Mouse (Mus musculus) limb, embryonic 14.5 days (tissue): ENCODE results near the gene Bet1l. TPM values are rescaled to one million over a fixed set of nuclear protein-coding genes. Genes with fewer than 3 reads are reported as not detected.
A peak's percentile ranks its signal among the peaks of the same experiment; 100 is the strongest.

Experiments
- ATAC-seq: fragments of 200-750 bp; cut with Nextera tagmentation; 2 replicates; pipeline ENCODE4 v1.8.0; 2017; ENCODE audit warnings: low read depth, moderate number of reproducible peaks, moderate TSS enrichment; ENCODE audit not compliant: low FRiP score
- DNase-seq: peaks from one replicate; pipeline ENCODE4 v3.0.0-alpha.2; 2015; ENCODE audit warnings: low spot score
- H3K27ac ChIP-seq: fragments of 300-500 bp; sonication (generic); replicated peaks from 2 replicates; pipeline ENCODE4 v1.5.1; 2014; ENCODE audit warnings: low read depth, mild to moderate bottlenecking, low read length, moderate library complexity, mixed read lengths
- H3K27me3 ChIP-seq: fragments of 300-500 bp; sonication (generic); 2 replicates; pipeline ENCODE4 v1.6.1; 2014; ENCODE audit warnings: low read length, mixed read lengths; ENCODE audit not compliant: control insufficient read depth, insufficient read depth
- H3K36me3 ChIP-seq: fragments of 300-500 bp; sonication (generic); 2 replicates; pipeline ENCODE4 v1.6.1; 2014; ENCODE audit warnings: mild to moderate bottlenecking, low read length, moderate library complexity, mixed read lengths; ENCODE audit not compliant: control insufficient read depth, insufficient read depth
- H3K4me1 ChIP-seq: fragments of 300-500 bp; sonication (generic); 2 replicates; pipeline ENCODE4 v1.6.1; 2014; ENCODE audit warnings: antibody characterized with exemption, low read length, mixed read lengths; ENCODE audit not compliant: control insufficient read depth, insufficient read depth
- H3K4me2 ChIP-seq: fragments of 300-500 bp; sonication (generic); replicated peaks from 2 replicates; pipeline ENCODE4 v1.6.1; 2014; ENCODE audit warnings: low read depth, mild to moderate bottlenecking, low read length, moderate library complexity; ENCODE audit not compliant: severe bottlenecking
- H3K4me3 ChIP-seq: fragments of 300-500 bp; sonication (generic); replicated peaks from 2 replicates; pipeline ENCODE4 v1.5.1; 2014; ENCODE audit warnings: low read length
- H3K9ac ChIP-seq: fragments of 300-500 bp; sonication (generic); 2 replicates; pipeline ENCODE4 v1.6.1; 2014; ENCODE audit warnings: mild to moderate bottlenecking, low read depth, low read length, moderate library complexity; ENCODE audit not compliant: severe bottlenecking
- H3K9me3 ChIP-seq: fragments of 300-500 bp; sonication (generic); 2 replicates; pipeline ENCODE4 v1.6.1; 2016; ENCODE audit warnings: low read length; ENCODE audit not compliant: control insufficient read depth
- POLR2A ChIP-seq: fragments of 200-500 bp; IDR thresholded peaks from 2 replicates; pipeline ENCODE4 v1.8.0; 2012; ENCODE audit warnings: inconsistent platforms, mild to moderate bottlenecking, moderate library complexity, borderline replicate concordance; ENCODE audit not compliant: insufficient read depth, insufficient read length; ENCODE audit errors: extremely low read depth
- WGBS: fragments of 180-500 bp; shearing (Covaris S2); extraction: QIAGEN DNeasy Blood & Tissue Kit; methylation state at CpG from one replicate; pipeline ENCODE4 v1.1.7; 2014; 5-methylcytosine and 5-hydroxymethylcytosine counted together
- polyA plus RNA-seq, 2 experiments: library from polyadenylated mRNA; depleted of rRNA in 1 of 2; stranded (reverse) in 1 of 2; unstranded in 1 of 2; fragments of >200 nt; fragmentation: Nextera tagmentation in 1 of 2; extraction: Ambion mirVana in 1 of 2; gene quantifications; 2 replicates each; pipeline versions ENCODE4 v1.2.1 to v1.2.3; 2012 to 2014

Bet1l gene
- polyA plus RNA-seq, 2 experiments: 48.2 to 75.1 TPM

GRCm38 (mm10) chr7:140877364-140877763, 20.0 kb upstream of the Bet1l start:
- no peak for ATAC-seq
- no peaks in the 10 kb centered on the region for H3K27me3 ChIP-seq
- 0 out of 2 replicates have a peak, but pooled peaks cover 3% of the 10 kb centered on the region for H3K4me1 ChIP-seq
- H3K4me2 ChIP-seq: no peak overlapping the region
- H3K9me3 ChIP-seq: no peaks in the 10 kb centered on the region
- peaks cover 33% of the 10 kb centered on the region for H3K36me3 ChIP-seq
- no peak overlapping the region for H3K27ac ChIP-seq
- WGBS: 80% methylated on average over 6 of the region's 6 CpGs
- H3K4me3 ChIP-seq: no peak overlapping the region
- no peak for DNase-seq
- no peak for TF ChIP-seq POLR2A
- H3K9ac ChIP-seq: no peak overlapping the region

- Histone ChIP-seq H3K9ac (no peak overlapping the region), H3K36me3 (peaks cover 45% of the 10 kb centered on the region), H3K27me3 (no peaks in the 10 kb centered on the region), H3K9me3 (no peaks in the 10 kb centered on the region), H3K4me1 (no peaks in the 10 kb centered on the region), H3K27ac (no peak overlapping the region), H3K4me2 (no peak overlapping the region), H3K4me3 (no peak overlapping the region)
- DNase-seq: no peak
- ATAC-seq: no peak
- WGBS: 90% methylated on average over 4 of the region's 4 CpGs
- TF ChIP-seq POLR2A: no peak
These were observed 16.8 kb upstream of the Bet1l start for GRCm38 (mm10) chr7:140874224-140874623.

- no peaks in the 10 kb centered on the region for H3K27me3 ChIP-seq
- H3K4me3 ChIP-seq: no peak overlapping the region
- no peak overlapping the region for H3K4me2 ChIP-seq
- peaks cover 67% of the 10 kb centered on the region for H3K36me3 ChIP-seq
- H3K9ac ChIP-seq: no peak overlapping the region
- no peaks in the 10 kb centered on the region for H3K9me3 ChIP-seq
- H3K27ac ChIP-seq: no peak overlapping the region
- ATAC-seq (no peak), DNase-seq (no peak)
- TF ChIP-seq POLR2A: no peak
- WGBS: 86% methylated on average over 12 of the region's 12 CpGs
- H3K4me1 ChIP-seq: no peaks in the 10 kb centered on the region
These were observed 7.4 kb upstream of the Bet1l start for GRCm38 (mm10) chr7:140864761-140865160.

GRCm38 (mm10) chr7:140860728-140861127, 3.4 kb upstream of the Bet1l start:
- peaks cover 12% of the 10 kb centered on the region for H3K4me1 ChIP-seq
- no peak overlapping the region for H3K9ac ChIP-seq
- no peaks in the 10 kb centered on the region for H3K27me3 ChIP-seq
- H3K4me3 ChIP-seq: no peak overlapping the region
- H3K36me3 ChIP-seq: peaks cover 68% of the 10 kb centered on the region
- DNase-seq: no peak
- no peak for TF ChIP-seq POLR2A
- no peak for ATAC-seq
- no peak overlapping the region for H3K4me2 ChIP-seq
- H3K27ac ChIP-seq: no peak overlapping the region
- H3K9me3 ChIP-seq: no peaks in the 10 kb centered on the region
- 79% methylated on average over 5 of the region's 5 CpGs for WGBS

GRCm38 (mm10) chr7:140859997-140860396, 2.6 kb upstream of the Bet1l start:
- no peak overlapping the region for H3K9ac ChIP-seq
- no peak for ATAC-seq
- H3K27me3 ChIP-seq: no peaks in the 10 kb centered on the region
- no peak overlapping the region for H3K4me3 ChIP-seq
- H3K27ac ChIP-seq: no peak overlapping the region
- no peak overlapping the region for H3K4me2 ChIP-seq
- H3K9me3 ChIP-seq: no peaks in the 10 kb centered on the region
- H3K4me1 ChIP-seq: peaks cover 17% of the 10 kb centered on the region
- no peak for DNase-seq
- H3K36me3 ChIP-seq: peaks cover 62% of the 10 kb centered on the region
- TF ChIP-seq POLR2A: no peak
- WGBS: 76% methylated on average over 6 of the region's 6 CpGs

- Histone ChIP-seq H3K27ac (no peak overlapping the region), H3K4me3 (peak overlapping the region; percentile 82; the same call in 1 of the 2 replicates), H3K36me3 (peaks cover 59% of the 10 kb centered on the region), H3K27me3 (no peaks in the 10 kb centered on the region), H3K9ac (no peak overlapping the region), H3K4me1 (peaks cover 19% of the 10 kb centered on the region), H3K9me3 (no peaks in the 10 kb centered on the region), H3K4me2 (peak overlapping the region; percentile 98)
- DNase-seq: no peak
- TF ChIP-seq POLR2A: no peak
- WGBS: 93% methylated on average over 8 of the region's 8 CpGs
- ATAC-seq: no peak
These were observed 1.4 kb upstream of the Bet1l start for GRCm38 (mm10) chr7:140858746-140859145.
